Mouse (Mus musculus): ENCODE measurements around the gene Slc29a1.
A peak's percentile ranks its signal among the peaks of the same experiment; 100 is the strongest.

Gene Slc29a1

DNA sequence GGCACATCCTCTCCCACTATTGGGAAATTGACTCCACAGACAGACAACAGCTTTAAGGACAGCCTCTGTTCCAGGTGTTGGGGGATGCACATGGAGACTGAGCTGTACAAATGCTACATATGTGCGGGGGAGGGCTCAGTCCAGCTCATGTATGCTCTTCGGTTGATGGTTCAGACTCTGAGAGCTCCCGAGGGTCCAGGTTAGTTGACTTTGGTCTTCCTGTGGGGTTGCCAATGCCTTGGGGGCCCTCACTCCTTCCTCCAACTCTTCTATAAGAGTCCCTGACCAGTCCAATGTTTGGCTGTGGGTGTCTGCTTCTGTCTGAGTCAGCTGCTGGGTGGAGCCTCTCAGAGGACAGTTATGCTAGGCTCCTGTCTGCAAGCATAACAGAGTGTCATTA lies 46.3 kb downstream of the Slc29a1 start:
- DNase-seq (ENCODE audit: low read depth in 2 of 2, low spot score in 2 of 2), result no peak

DNA sequence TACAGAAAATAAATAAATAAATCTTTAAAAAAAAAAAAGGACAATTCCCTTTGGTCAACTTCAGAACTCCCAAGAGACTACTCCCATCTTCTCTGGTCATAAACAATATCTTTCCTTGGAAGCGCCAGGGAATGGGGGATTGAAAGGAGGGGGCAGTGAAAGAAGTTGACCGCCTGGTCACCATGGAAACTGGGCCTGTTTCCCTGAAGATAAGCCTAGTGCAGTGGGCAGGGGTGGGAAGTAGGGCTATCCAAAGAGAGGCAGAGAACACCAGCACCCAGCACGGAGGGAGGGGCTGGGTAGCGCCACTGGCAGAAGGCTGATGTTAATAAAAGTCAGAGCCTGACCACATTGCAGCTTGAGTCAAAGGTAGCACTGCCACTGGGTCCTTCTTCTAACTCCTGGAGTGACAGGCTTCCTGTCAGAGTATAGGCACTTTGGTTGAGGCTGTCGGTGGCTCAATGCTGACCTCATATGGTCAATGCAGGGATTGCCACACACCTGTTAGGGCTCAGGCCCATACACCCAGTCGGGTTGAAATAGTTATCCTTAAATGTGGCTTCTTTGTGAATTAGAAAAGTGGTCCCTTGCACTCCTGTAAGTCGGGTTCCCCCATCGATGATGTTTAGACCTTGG lies 47.5 kb downstream of the Slc29a1 start:
- peak; percentile 72 to 82 for DNase-seq (ENCODE audit: low read depth in 2 of 2, low spot score in 2 of 2)

GRCm38 (mm10) chr17:45551249-45551796 lies 48.1 kb downstream of the Slc29a1 start:
- no peak for DNase-seq (ENCODE audit: low read depth in 2 of 2, low spot score in 2 of 2)

- no peak for DNase-seq (ENCODE audit: low read depth in 2 of 2, low spot score in 2 of 2)
Measured at GRCm38 (mm10) chr17:45550253-45550652, 49.2 kb downstream of the Slc29a1 start.

DNA sequence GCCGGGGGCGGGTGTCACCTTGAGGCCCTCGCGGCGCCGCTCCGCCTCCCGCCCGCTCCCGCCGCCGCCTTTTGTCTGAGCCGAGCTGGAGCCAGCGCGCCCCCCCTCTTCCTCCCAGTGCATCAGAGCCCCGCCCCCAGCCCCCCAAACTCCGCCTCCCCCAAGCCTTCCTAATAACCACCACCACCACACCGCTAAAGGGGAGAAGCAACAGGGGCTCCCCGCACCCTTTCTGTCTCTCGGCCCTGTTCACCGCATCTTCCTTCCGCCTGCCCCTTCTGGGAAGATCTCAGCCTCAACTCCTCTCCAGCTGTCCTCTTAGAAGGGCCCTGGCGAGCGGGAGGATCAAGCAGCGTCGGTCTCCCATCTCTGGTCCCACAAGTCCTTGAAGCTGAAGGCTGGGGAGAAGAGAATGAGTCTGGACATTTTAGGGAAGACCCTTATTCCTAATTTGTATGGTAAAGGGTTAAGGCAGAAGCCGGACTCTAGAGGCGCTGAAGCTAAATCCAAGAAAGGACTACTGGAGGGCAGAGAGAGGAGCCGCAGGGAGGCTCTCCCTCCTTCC lies 49.7 kb downstream of the Slc29a1 start, which contains the start of gene Tmem151b:
TSS of gene Tmem151b (minus strand) at position 61 of the 565 bp plus-strand sequence.
- DNase-seq (ENCODE audit: low read depth in 2 of 2, low spot score in 2 of 2), result no peak

DNA sequence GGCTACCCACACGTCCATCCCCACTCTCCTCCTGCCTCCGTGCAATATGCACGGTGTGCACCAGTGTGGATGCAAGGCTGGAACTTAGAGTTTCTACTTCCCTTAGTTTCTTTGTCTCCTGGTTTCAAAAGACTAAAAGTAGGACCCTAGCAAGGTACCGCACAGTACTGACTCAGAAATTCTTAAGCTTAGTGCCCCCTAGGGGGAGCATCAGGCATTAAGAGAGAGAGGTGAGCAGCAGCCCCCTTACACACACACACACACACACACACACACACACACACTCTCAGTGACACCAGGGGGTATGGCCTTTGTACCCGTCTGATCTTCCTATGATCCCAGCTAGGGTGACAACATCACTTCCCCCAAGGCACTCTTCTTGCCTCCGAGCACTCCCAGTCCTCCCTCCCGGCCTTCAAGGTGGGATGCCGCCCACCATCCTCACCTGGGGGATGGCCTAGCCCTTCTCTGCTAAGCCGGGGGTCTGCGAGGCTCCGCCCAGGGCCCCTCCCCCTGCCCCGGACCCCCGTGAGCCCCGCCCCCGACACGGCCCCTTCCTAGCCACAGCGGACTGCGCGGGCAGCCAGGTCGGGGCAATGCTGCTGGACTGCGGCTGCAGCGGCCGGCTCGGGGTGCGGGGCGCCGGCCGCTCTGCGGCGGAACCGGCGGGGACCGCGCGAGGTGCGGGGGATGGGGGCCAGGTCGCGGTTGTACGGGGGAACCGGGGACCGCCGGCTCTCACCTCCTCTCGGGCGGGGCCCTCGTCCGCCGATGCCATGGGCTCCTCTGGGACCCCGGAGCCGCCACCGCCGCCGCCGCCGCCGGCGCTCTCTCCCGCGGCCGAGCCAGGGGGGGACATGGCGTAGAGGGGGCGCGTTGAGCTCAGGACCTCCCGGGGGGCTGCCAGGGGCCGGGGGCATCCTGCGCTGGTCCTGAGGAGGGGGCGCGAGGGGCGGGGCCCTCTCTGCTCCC lies 50.6 kb downstream of the Slc29a1 start:
- no peak for DNase-seq (ENCODE audit: low read depth in 2 of 2, low spot score in 2 of 2)

- DNase-seq (ENCODE audit: low read depth in 2 of 2, low spot score in 2 of 2), result no peak
Measured at GRCm38 (mm10) chr17:45547461-45548190, 51.8 kb downstream of the Slc29a1 start.

GRCm38 (mm10) chr17:45546941-45547340 lies 52.5 kb downstream of the Slc29a1 start:
- no peak for DNase-seq (ENCODE audit: low read depth in 2 of 2, low spot score in 2 of 2)

DNA sequence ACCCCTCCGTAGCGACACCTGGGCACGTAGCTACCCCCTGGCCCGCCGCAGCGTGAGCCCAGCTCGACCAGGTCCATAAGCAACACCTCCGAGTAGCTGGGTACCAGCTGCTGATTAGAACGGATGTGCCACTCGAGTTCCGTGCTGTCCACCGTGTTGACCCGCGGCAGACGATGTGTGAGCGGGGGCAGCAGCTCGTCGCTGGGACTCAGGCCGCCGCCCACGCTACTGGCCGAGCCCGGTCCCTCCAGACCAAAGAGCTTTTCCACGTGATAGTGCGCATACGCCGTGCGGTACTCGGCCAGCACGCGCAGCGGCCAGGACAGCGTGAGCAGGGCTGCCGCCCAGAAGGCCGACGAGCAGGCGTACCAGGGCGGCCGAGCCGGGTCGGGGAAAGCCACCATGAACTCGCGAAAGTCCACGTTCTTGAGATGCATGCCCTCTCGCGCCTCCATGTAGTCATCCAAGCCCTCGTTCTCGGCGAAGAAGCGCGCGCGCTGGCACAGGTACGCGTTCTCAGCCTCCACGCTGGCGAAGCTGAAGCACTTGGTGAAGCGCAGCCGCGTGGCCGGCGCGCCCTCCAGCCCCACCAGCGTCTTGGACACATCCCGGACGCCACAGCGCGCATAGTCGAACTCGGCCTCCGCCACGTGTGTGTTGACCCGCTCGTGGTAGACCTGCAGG lies 54.0 kb downstream of the Slc29a1 start:
- no peak for DNase-seq (ENCODE audit: low read depth in 2 of 2, low spot score in 2 of 2)

GRCm38 (mm10) chr17:45544873-45545277 lies 54.5 kb downstream of the Slc29a1 start:
- no peak for DNase-seq (ENCODE audit: low read depth in 2 of 2, low spot score in 2 of 2)

DNA sequence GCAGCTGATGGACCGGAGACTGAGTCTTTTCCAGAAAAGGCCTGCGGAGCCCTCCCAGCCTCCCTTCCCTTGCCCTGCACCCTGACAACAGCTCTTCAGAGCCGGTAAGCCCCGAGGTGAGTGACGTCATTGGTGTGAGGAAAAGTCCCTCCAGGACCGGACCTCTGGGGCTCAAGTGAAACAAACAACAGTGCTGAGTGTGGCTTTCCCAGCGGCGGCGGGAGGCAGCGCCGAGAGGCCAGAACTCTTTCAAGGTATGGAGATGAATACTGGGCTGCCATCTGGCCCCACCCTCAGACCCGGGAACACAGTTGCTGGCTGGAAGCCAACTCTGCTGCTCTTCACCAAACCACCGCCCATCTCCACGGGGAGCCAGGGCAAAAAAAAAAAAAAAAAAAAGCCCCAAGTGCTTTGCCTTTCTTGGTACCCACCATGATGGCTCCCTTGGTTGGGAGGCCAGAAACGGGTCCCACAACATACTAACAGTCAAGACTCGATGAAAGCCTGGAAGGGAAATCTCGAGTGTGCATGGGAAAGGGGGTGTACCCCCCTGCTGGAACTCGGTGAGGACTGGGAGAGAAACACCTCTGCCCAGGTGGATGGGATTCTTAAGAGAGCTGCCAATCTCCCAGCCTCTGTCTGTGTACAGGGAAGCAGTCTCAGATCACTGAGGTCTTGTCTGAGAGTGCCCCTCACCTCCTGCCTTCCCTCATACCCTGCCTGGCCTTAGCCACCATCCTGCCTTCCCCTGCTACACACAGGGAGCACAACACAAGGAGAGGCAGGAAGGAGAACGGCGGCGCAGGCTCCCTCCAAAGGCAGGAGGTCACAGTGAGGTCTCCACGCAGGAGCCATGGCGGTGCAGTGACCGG lies 55.2 kb downstream of the Slc29a1 start:
- DNase-seq (ENCODE audit: low read depth in 2 of 2, low spot score in 2 of 2), result no peak

DNA sequence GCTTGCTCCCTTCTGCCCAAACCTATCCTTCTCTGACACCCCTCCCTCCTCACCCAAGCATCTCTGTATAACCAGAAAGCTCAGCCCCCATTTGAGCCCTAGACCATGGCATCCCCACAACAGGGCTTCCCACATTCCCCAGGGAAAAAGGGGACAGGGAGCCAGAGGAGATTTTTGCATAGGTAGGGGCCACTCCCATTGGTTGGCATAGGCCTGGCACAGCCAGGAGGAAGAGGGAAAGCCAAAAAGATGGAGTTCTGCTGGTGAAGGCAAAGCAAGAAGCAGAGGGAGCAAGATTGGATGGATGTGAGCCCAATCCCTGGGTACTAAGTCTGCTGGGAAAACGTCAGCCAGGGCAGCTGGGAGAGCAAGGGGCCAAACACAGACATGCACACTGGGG lies 56.3 kb downstream of the Slc29a1 start:
- no peak for DNase-seq (ENCODE audit: low read depth in 2 of 2, low spot score in 2 of 2)

GRCm38 (mm10) chr17:45542705-45543104 lies 56.7 kb downstream of the Slc29a1 start:
- no peak for DNase-seq (ENCODE audit: low read depth in 2 of 2, low spot score in 2 of 2)

DNA sequence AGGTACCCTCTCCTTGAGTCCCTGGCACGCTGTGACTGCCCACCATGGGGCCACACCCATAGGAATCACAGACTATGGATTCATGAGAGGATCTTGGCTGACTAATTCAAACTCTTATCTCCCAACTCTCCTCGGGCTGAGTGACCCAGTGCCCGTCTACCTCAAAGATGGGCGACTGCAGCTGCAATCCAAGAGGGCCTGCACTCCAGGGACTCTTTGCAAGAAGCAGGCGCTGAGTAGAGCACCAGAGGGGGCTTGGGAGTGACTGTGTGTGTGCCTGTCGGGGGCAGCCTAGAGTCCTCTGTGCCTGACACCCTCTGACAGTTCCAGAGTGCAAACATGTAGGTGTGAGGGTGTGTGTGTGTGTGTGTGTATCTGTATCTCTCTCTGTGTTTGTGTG lies 57.3 kb downstream of the Slc29a1 start:
- no peak for DNase-seq (ENCODE audit: low read depth in 2 of 2, low spot score in 2 of 2)

GRCm38 (mm10) chr17:45539664-45540063 lies 59.7 kb downstream of the Slc29a1 start:
- no peak for DNase-seq (ENCODE audit: low read depth in 2 of 2, low spot score in 2 of 2)

- DNase-seq (ENCODE audit: low read depth in 2 of 2, low spot score in 2 of 2), result no peak
Measured at GRCm38 (mm10) chr17:45538394-45538793, 61.0 kb downstream of the Slc29a1 start.

DNA sequence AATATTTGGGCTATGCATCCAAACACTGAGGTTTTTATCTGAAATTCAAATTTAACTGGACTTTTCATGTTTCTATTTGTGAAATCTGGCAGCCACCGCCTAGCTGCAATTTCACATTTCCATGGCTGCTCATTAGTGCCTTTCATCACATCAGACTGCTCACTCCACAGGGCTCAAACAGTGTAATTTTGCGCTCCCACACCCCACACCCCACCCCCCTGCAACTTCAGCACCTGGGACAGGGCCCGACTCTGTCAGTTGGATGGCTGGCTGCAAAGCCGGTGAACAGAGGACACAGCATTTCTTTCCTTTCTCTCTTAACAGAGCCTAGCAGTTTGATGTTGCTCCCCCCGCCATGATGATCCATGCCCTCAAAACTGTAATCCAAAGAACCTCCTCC lies 63.1 kb downstream of the Slc29a1 start:
- no peak for DNase-seq (ENCODE audit: low read depth in 2 of 2, low spot score in 2 of 2)

Data from CD8-positive naive resting alpha-beta T cell, adult 2 months (primary cell).